Comparison of ENCODE assay signal across 9 mouse cellular contexts in the genomic region with DNA sequence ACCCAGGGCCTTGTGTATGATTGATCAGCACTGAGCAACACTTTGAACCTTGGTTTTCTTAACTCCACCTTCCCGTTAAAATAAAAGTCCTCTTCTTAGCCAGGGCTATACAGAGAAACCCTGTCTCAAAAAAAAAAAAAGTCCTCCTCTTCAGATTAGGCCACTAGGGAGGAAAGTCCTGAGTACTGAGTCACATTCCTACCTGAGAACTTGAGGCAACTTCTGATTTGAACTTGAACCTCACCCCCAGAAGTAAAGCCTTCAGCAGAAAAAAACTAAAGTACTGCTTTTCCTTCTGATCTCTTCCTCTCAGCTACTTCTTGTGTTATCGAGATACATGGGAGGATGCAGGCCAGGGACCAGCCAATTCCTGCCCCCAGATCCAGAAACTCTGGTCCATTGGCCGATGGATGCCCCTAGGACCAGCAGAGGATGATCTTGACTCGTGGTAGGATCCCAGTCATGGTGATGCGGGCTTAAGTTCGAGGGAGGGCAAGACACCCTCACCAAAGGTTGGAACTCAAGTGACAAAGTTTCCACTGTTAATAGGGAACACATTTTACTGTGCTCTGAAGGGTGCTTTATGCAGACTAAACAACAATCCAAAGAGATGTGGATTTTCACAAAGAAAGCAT. TPM values are rescaled to one million over a fixed set of nuclear protein-coding genes. Genes with fewer than 3 reads are reported as not detected.
DNase-seq lines count a peak whose midpoint lies in the region; ATAC-seq and TF ChIP-seq lines count a peak whose summit lies in the region.
"Had no signal": no experiment of that assay in that cellular context is flagged by ENCODE, and none has a peak within 500 bp of the region (broad histone marks: within the 10 kb centered on the region; RNA-seq: fewer than 3 reads in every experiment).

No protein-coding gene starts in this region.

- H3K79me2 ChIP-seq in macrophage (ENCODE audit: inconsistent target) = peaks cover 24% of the 10 kb centered on the region; the same call in 1 of the 2 replicates

- no peak for ATAC-seq in heart, embryonic 11.5 days (replicated peaks; ENCODE audit: insufficient number of reproducible peaks, low FRiP score, low TSS enrichment)
- no peak for ATAC-seq in heart, postnatal 0 days (ENCODE audit: insufficient read depth, low read depth)

- no peak overlapping the region for H3K27ac ChIP-seq in heart, embryonic 11.5 days (ENCODE audit: low read depth, low read length)
- H3K27ac ChIP-seq in ES-E14 (ENCODE audit: insufficient read depth, low read depth, low read length, poor library complexity, severe bottlenecking) (no peak overlapping the region), macrophage (peak overlapping the region; percentile 86)
- H3K27ac ChIP-seq in heart, postnatal 0 days (ENCODE audit: low read depth) = no peak overlapping the region

- H3K4me2 ChIP-seq in heart, embryonic 11.5 days = peak overlapping the region; percentile 89
- H3K4me2 ChIP-seq in heart, postnatal 0 days (ENCODE audit: low read depth, low read length) = peak overlapping the region; percentile 84

- peak overlapping the region; percentile 81 for H3K9ac ChIP-seq in heart, embryonic 11.5 days (ENCODE audit: low read depth, low read length)
- no peak overlapping the region; the same call in 1 of the 2 replicates for H3K9ac ChIP-seq in ES-E14 (ENCODE audit: insufficient read depth, low read depth, low read length, poor library complexity, severe bottlenecking)
- H3K9ac ChIP-seq in heart, postnatal 0 days (replicated peaks; ENCODE audit: low read depth, low read length) = peak overlapping the region; percentile 66; the same call in 1 of the 2 replicates

- peaks cover 10% of the 10 kb centered on the region for H3K27me3 ChIP-seq in heart, embryonic 11.5 days (ENCODE audit: control insufficient read depth, insufficient read depth, low read length)
- H3K27me3 ChIP-seq in heart, postnatal 0 days (ENCODE audit: control insufficient read depth, insufficient read depth, low read length) = no peaks in the 10 kb centered on the region

- no peaks in the 10 kb centered on the region for H3K9me3 ChIP-seq in heart, embryonic 11.5 days (replicated peaks; ENCODE audit: control insufficient read depth, low read length)
- no peaks in the 10 kb centered on the region for H3K9me3 ChIP-seq in ES-E14 (ENCODE audit: control insufficient read depth, insufficient read depth, low read depth, low read length)
- H3K9me3 ChIP-seq in heart, postnatal 0 days (replicated peaks; ENCODE audit: control insufficient read depth, low read length) = no peaks in the 10 kb centered on the region

- no peaks in the 10 kb centered on the region for H3K36me3 ChIP-seq in heart, embryonic 11.5 days (ENCODE audit: control insufficient read depth, insufficient read depth, low read length)
- H3K36me3 ChIP-seq in ES-E14 (ENCODE audit: control insufficient read depth, insufficient read depth, low read length, poor library complexity, severe bottlenecking) (peaks cover 21% of the 10 kb centered on the region), macrophage (ENCODE audit: inconsistent target) (no peaks in the 10 kb centered on the region; the same call in 1 of the 2 replicates)
- H3K36me3 ChIP-seq in heart, postnatal 0 days (replicated peaks; ENCODE audit: control insufficient read depth, insufficient read depth, low read length) = peaks cover 21% of the 10 kb centered on the region; the same call in 1 of the 2 replicates

- WGBS in heart, embryonic 11.5 days (ENCODE audit: insufficient replicate concordance) = 78% methylated on average over 6 of the region's 6 CpGs
- WGBS in heart, postnatal 0 days = 69% methylated on average over 6 of the region's 6 CpGs
- 74% methylated on average over 6 of the region's 6 CpGs for WGBS in macrophage (ENCODE audit: missing documents)

- H3K4me1 ChIP-seq in heart, embryonic 11.5 days (ENCODE audit: control insufficient read depth, insufficient read depth, low read length) = peaks cover 20% of the 10 kb centered on the region
- H3K4me1 ChIP-seq in ES-E14 (ENCODE audit: control insufficient read depth in 2 of 2, insufficient read depth in 2 of 2, low read length in 2 of 2, poor library complexity in 1 of 2) = peaks cover 14 to 18% of the 10 kb centered on the region in 2 experiments
- H3K4me1 ChIP-seq in heart, postnatal 0 days (ENCODE audit: control insufficient read depth, insufficient read depth) = peaks cover 20% of the 10 kb centered on the region; the same call in 1 of the 2 replicates

- peak overlapping the region; percentile 66 for H3K4me3 ChIP-seq in heart, embryonic 11.5 days (ENCODE audit: low read depth, low read length)
- H3K4me3 ChIP-seq in ES-E14 (ENCODE audit: insufficient read depth in 1 of 2, low read depth in 1 of 2, low read length in 2 of 2, poor library complexity in 1 of 2, severe bottlenecking in 1 of 2) (peak overlapping the region; percentile 69 to 76; a peak in 3 of 4 replicates), macrophage (ENCODE audit: inconsistent target) (peak overlapping the region; percentile 49)
- H3K4me3 ChIP-seq in heart, postnatal 0 days (ENCODE audit: low read depth, low read length) = peak overlapping the region; percentile 58; the same call in 1 of the 2 replicates

- in situ Hi-C loops in ES-E14 (cut with MboI; ENCODE audit: low sequenced_read_pairs in 2 of 2, unreplicated experiment in 2 of 2) = no loop called here

- DNase-seq in heart, adult 18-20 months = no peak
- DNase-seq in ES-E14 (ENCODE audit: low read depth, low spot score) = no peak
- no peak for DNase-seq in heart, postnatal 0 days (ENCODE audit: low spot score)
- DNase-seq in urinary bladder, postnatal 4 days (ENCODE audit: low spot score in 2 of 2) = no peak
- no peak for DNase-seq in cerebellum, adult 8-10 months
- no peak for DNase-seq in thymus, postnatal 25 days

- TF ChIP-seq EP300 in heart, postnatal 0 days (IDR thresholded peaks at IDR 0.05; ENCODE audit: low read depth) = no peak

- TF ChIP-seq CTCF in heart, postnatal 0 days (IDR thresholded peaks at IDR 0.05; ENCODE audit: low read depth) = 0 out of 2 replicates have a peak, but pooled peaks have one; percentile 7

RNA-seq across cellular contexts. Expression of a gene that starts 2.4 kb away (rescaled TPM):
- 0.42 and 0.52 TPM in 2 replicates for polyA plus RNA-seq in heart, embryonic 11.5 days (2014; fragmentation: Nextera tagmentation; extraction: Ambion mirVana)
- total RNA-seq in heart, adult 18-20 months (2021) = under 1 TPM in 1 of 2 experiments, not detected in 1; 0.20 TPM
- total RNA-seq in ES-E14 (2012; rRNA removed) = 1.2 and 1.8 TPM in 2 replicates
- not detected in 2 replicates for total RNA-seq in heart, postnatal 0 days (2014; rRNA removed; ENCODE audit: low replicate concordance)
- 0.96 and 1.3 TPM in 2 replicates for polyA plus RNA-seq in heart, postnatal 0 days (2015; fragmentation: Nextera tagmentation; extraction: Ambion mirVana)
- 1 to 10 TPM in 6 of 26 experiments, under 1 TPM in 2, not detected in 18; 0.68 to 3.9 (median 1.9) TPM for total RNA-seq in macrophage (2018; cell fraction: chromatin; rRNA removed)
- under 1 TPM in 1 of 26 experiments, not detected in 25; 0.22 TPM for total RNA-seq in macrophage (2018; cell fraction: cytosol; rRNA removed)
- total RNA-seq in macrophage (2018; cell fraction: nucleus; rRNA removed) = 1 to 10 TPM in 8 of 26 experiments, under 1 TPM in 2, not detected in 16; 0.68 to 3.8 (median 1.3) TPM
- polyA plus RNA-seq in macrophage (2018) = not detected in 3 replicates

RNA-seq across cellular contexts. Expression of a gene that starts 6.3 kb away (rescaled TPM):
- polyA plus RNA-seq in heart, embryonic 11.5 days (2014; fragmentation: Nextera tagmentation; extraction: Ambion mirVana) = 8.1 and 10.1 TPM in 2 replicates
- total RNA-seq in heart, adult 18-20 months (2021) = 10 to 100 TPM; 22.0 to 26.7 TPM
- 125 and 191 TPM in 2 replicates for total RNA-seq in ES-E14 (2012; rRNA removed)
- total RNA-seq in heart, postnatal 0 days (2014; rRNA removed; ENCODE audit: low replicate concordance) = 46.3 and 52.0 TPM in 2 replicates
- 3.6 and 3.7 TPM in 2 replicates for polyA plus RNA-seq in heart, postnatal 0 days (2015; fragmentation: Nextera tagmentation; extraction: Ambion mirVana)
- total RNA-seq in macrophage (2018; cell fraction: chromatin; rRNA removed) = 100 to 1,000 TPM in 2 of 26 experiments, 10 to 100 TPM in 21, 1 to 10 TPM in 3; 6.4 to 119 (median 41.6) TPM
- 10 to 100 TPM; 10.9 to 33.8 (median 25.4) TPM for total RNA-seq in macrophage (2018; cell fraction: cytosol; rRNA removed)
- total RNA-seq in macrophage (2018; cell fraction: nucleus; rRNA removed) = 10 to 100 TPM; 12.1 to 87.1 (median 40.9) TPM
- 25.5 to 39.0 TPM (median 26.7 TPM) in 3 replicates for polyA plus RNA-seq in macrophage (2018)

RNA-seq across cellular contexts. Expression of a gene that starts 8.2 kb away (rescaled TPM):
- 0.11 TPM in 1 of 2 replicates, not detected in the other for polyA plus RNA-seq in heart, embryonic 11.5 days (2014; fragmentation: Nextera tagmentation; extraction: Ambion mirVana)
- total RNA-seq in heart, adult 18-20 months (2021) = 1 to 10 TPM; 2.0 to 3.1 TPM
- 4.6 and 9.1 TPM in 2 replicates for total RNA-seq in ES-E14 (2012; rRNA removed)
- 17.8 TPM in 1 of 2 replicates, not detected in the other for total RNA-seq in heart, postnatal 0 days (2014; rRNA removed; ENCODE audit: low replicate concordance)
- polyA plus RNA-seq in heart, postnatal 0 days (2015; fragmentation: Nextera tagmentation; extraction: Ambion mirVana) = 0.48 and 0.88 TPM in 2 replicates
- 1 to 10 TPM in 18 of 26 experiments, under 1 TPM in 2, not detected in 6; 0.49 to 7.5 (median 2.0) TPM for total RNA-seq in macrophage (2018; cell fraction: chromatin; rRNA removed)
- 1 to 10 TPM; 1.4 to 9.1 (median 3.5) TPM for total RNA-seq in macrophage (2018; cell fraction: cytosol; rRNA removed)
- total RNA-seq in macrophage (2018; cell fraction: nucleus; rRNA removed) = 1 to 10 TPM in 21 of 26 experiments, under 1 TPM in 3, not detected in 2; 0.72 to 10.0 (median 2.1) TPM
- polyA plus RNA-seq in macrophage (2018) = 1.9 to 5.2 TPM (median 2.9 TPM) in 3 replicates
- total RNA-seq: neutrophil, adult 5-6 weeks had no signal

RNA-seq across cellular contexts. Expression of a gene that starts 17.5 kb away (rescaled TPM):
- polyA plus RNA-seq in heart, embryonic 11.5 days (2014; fragmentation: Nextera tagmentation; extraction: Ambion mirVana) = 0.57 and 0.77 TPM in 2 replicates
- total RNA-seq in heart, adult 18-20 months (2021) = under 1 TPM; 0.30 to 0.33 TPM
- 25.5 and 29.0 TPM in 2 replicates for total RNA-seq in ES-E14 (2012; rRNA removed)
- not detected in 2 replicates for total RNA-seq in heart, postnatal 0 days (2014; rRNA removed; ENCODE audit: low replicate concordance)
- polyA plus RNA-seq in heart, postnatal 0 days (2015; fragmentation: Nextera tagmentation; extraction: Ambion mirVana) = 0.33 and 0.41 TPM in 2 replicates
- under 1 TPM in 1 of 26 experiments, not detected in 25; 0.35 TPM for total RNA-seq in macrophage (2018; cell fraction: chromatin; rRNA removed)
- total RNA-seq in macrophage (2018; cell fraction: cytosol; rRNA removed) = under 1 TPM in 4 of 26 experiments, not detected in 22; 0.05 to 0.97 (median 0.46) TPM
- not detected for total RNA-seq in macrophage (2018; cell fraction: nucleus; rRNA removed)
- polyA plus RNA-seq in macrophage (2018) = 0.07 TPM in 1 of 3 replicates, not detected in the others

RNA-seq across cellular contexts. Expression of a gene that starts 30.9 kb away (rescaled TPM):
- 136 and 139 TPM in 2 replicates for polyA plus RNA-seq in heart, embryonic 11.5 days (2014; fragmentation: Nextera tagmentation; extraction: Ambion mirVana)
- total RNA-seq in heart, adult 18-20 months (2021) = 100 to 1,000 TPM; 327 to 347 TPM
- 19.4 and 31.4 TPM in 2 replicates for total RNA-seq in ES-E14 (2012; rRNA removed)
- total RNA-seq in heart, postnatal 0 days (2014; rRNA removed; ENCODE audit: low replicate concordance) = 246 and 345 TPM in 2 replicates
- 305 and 312 TPM in 2 replicates for polyA plus RNA-seq in heart, postnatal 0 days (2015; fragmentation: Nextera tagmentation; extraction: Ambion mirVana)
- 10 to 100 TPM in 9 of 26 experiments, 1 to 10 TPM in 17; 2.1 to 17.5 (median 6.5) TPM for total RNA-seq in macrophage (2018; cell fraction: chromatin; rRNA removed)
- 10 to 100 TPM; 53.6 to 92.3 (median 75.5) TPM for total RNA-seq in macrophage (2018; cell fraction: cytosol; rRNA removed)
- 10 to 100 TPM; 11.1 to 45.7 (median 24.4) TPM for total RNA-seq in macrophage (2018; cell fraction: nucleus; rRNA removed)
- 59.2 to 70.1 TPM (median 67.5 TPM) in 3 replicates for polyA plus RNA-seq in macrophage (2018)
